Mouse (Mus musculus) activated CD4-positive, CD25-positive, alpha-beta regulatory T cell, adult 4 months (primary cell): Measurements from ENCODE around the gene Akr1c20. TPM values are rescaled to one million over a fixed set of nuclear protein-coding genes. Genes with fewer than 3 reads are reported as not detected.

Source experiments
- ATAC-seq: one replicate; pipeline ENCODE4 v1.8.0; 2017
- polyA plus RNA-seq, 2 experiments: library from polyadenylated mRNA; unstranded; fragments of 100-300 nt; shearing (Covaris generic); gene quantifications; one replicate each; pipeline ENCODE4 v1.2.1; 2017

The Akr1c20 gene
- not detected for polyA plus RNA-seq

DNA sequence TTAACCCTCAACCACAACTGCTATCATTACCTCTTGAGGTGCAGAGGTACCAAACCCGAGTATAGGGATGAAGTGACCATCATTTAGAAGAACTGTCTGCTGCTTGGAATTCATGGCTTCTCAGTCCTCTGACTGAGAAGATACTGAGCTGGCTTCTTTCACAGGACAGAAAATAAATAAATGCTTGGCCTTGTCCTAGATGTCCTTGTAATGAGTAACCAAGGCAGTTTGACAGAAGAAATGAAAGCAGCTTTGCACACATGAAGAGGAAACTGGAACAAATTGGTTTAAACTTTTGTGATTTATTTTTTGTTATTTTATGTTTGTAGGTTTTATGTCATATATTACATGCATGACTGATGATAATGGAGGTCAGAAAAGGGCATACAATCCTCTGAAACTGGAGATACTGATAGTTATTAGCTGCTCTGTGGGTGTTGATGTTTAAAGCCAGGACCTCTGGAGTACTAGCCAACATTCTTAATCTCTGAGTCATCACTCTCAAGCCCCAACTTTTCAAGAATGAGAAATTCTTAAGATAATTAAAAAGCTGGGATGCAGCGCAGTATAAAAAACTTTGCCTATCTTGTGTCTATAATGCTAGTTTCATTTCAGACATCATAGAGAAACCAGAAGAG lies at the start of gene Akr1c20:
TSS of gene Akr1c20 (minus strand) at position 145 of the 638 bp plus-strand sequence.
- no peak for ATAC-seq

DNA sequence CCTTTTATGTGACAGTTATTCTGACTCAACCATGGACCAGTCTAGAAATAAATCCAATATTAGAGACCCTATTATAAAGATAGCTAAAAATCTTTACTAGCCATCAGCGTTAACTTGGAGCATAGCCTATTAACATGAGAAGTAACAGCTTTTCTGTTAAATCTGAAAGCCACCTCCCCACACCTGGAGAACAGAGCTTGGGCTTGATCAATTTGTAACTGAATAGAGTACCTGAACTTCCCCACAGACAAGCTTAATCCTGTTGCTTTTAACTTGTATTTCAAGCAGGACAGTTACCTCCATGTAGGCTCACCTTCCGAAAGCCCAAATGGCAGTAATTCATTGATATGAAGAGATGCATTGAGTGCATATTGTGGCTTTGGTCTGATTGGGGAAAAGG lies 42.9 kb upstream of the Akr1c20 start:
- no peak for ATAC-seq

DNA sequence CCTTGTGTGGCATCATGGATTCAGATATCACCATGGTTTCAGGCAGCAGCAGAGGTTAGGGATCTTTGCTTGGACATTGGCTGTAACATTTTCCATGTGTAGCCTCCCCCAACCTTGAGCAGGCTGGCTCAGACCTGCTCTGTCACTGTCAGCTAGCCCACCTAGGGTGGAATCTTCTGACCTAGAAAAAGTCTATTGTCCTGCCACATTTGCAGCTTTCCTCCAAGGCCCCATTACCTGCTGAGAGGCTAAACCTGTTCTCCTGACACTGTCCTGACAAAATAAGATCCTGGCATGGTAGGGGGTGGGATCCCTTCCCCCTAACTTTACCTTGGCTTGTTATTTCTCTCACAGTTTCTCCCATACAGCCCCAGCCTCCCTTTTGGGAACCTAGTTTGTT lies 37.4 kb upstream of the Akr1c20 start:
- no peak for ATAC-seq

DNA sequence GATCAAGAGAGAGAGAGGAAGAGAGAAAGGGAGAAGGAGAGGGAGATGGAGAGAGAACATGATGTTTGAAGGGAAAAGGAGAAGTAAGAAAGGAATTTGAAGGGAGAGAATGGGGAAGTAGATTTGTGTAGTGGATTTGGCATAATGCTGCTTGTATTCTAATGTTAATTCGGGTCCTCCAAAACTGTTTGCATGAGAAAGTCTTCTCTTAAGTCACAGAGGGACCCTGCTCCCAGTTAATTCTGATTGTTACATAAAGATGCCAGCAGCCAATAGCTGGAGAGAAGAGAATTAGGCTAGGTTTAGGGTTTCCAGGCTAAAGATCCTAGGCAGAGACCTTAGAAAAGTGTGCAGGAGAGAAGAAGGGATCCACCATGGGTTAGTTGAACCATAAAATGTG lies 36.0 kb upstream of the Akr1c20 start:
- ATAC-seq, result no peak

DNA sequence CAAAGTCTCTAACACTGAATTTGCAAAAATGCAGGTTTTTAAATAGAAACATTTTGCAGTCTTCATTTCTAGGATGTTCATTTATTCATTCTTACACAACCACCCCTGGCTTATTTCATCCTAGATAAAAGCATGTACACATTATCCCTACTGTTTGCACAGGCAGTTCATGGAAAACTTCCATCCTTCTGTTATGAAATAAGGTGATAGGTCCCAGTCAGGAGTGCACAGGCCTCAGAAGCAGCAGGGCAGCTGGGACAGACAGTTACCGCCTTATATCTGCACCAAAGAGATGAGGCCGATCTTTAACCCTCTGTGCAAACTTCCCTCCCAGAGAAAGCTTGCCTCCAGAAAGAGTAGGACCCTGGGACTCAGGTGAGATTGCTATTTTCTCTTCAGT lies 8.3 kb downstream of the Akr1c20 start:
- ATAC-seq, result no peak

DNA sequence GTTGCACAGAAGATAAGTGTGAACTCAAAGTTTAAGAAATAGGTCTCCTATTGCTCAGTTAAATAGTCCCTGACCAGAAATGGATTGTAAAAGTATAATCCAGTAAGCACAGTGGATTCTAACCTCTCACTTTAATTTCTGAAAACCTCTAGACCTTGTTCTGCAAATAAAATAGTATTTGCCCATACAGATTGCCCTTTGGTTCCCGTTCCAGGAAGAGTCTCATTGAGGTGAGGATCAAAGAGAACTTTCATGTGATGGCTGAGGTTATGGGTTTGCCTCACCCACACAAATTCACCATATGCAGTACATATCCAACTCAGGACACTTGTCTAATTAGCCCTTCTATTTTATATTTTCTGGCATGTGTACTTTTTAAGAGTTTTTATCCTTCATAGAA lies 55.2 kb downstream of the Akr1c20 start:
- ATAC-seq, result no peak

DNA sequence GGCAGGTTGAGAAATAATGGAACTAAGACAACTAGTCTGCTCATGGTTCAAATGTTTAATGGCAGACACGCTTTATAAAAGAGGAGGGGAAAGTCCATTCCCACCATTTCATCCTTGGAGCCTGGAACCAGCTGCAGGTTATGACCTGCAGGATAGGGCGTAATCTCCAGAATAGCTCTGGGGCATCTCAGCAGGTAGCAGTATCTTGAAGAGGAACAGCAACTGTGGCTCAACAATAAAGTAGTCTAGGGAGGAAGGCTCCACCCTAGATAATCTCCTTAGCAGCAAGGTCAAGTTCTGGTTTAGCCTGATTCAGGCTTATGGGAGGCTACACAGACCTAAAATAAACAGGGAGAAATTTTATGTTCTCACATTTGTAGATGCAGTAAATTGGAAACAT lies 57.5 kb downstream of the Akr1c20 start:
- no peak for ATAC-seq

Other genes starting within 250 kb of the Akr1c20 start
- gene Akr1c12, start 243.9 kb downstream of the Akr1c20 start, polyA plus RNA-seq, result 1 to 10 TPM in 1 of 2 experiments, under 1 TPM in 1; 0.87 to 4.1 TPM
- gene Akr1c6, start 89.0 kb downstream of the Akr1c20 start, polyA plus RNA-seq, result not detected
- gene Akr1c21, start 50.7 kb upstream of the Akr1c20 start, polyA plus RNA-seq, result not detected
- 10 to 100 TPM; 14.3 to 20.8 TPM for gene Akr1e1, start 85.8 kb upstream of the Akr1c20 start, polyA plus RNA-seq